Mouse (Mus musculus): Measurements from ENCODE around the gene Cdh26.

The Cdh26 gene

GRCm38 (mm10) chr2:178430231-178430630 lies at the start of gene Cdh26:
Cdh26 (plus strand) TSS chr2:178430531.
- no peak for DNase-seq (ENCODE audit: low spot score in 2 of 2)

GRCm38 (mm10) chr2:178407053-178407815 lies 23.1 kb upstream of the Cdh26 start, which contains the start of gene Sycp2:
Sycp2 (minus strand) TSS chr2:178407685.
- DNase-seq (ENCODE audit: low spot score in 2 of 2) = no peak

- no peak for DNase-seq (ENCODE audit: low spot score in 2 of 2)
Observed at GRCm38 (mm10) chr2:178409024-178409423, 21.3 kb upstream of the Cdh26 start.

GRCm38 (mm10) chr2:178410286-178410685 lies 20.0 kb upstream of the Cdh26 start:
- no peak for DNase-seq (ENCODE audit: low spot score in 2 of 2)

- DNase-seq (ENCODE audit: low spot score in 2 of 2) = no peak
Observed at GRCm38 (mm10) chr2:178412598-178412997, 17.7 kb upstream of the Cdh26 start.

- DNase-seq (ENCODE audit: low spot score in 2 of 2) = no peak
Observed at GRCm38 (mm10) chr2:178413081-178413480, 17.2 kb upstream of the Cdh26 start.

GRCm38 (mm10) chr2:178413481-178414260 lies 16.7 kb upstream of the Cdh26 start:
- no peak for DNase-seq (ENCODE audit: low spot score in 2 of 2)

GRCm38 (mm10) chr2:178414261-178415149 lies 15.8 kb upstream of the Cdh26 start, which contains the start of the genes Ppp1r3d and Fam217b:
Ppp1r3d (minus strand) TSS chr2:178414472.
Fam217b (plus strand) TSS chr2:178414524.
- no peak for DNase-seq (ENCODE audit: low spot score in 2 of 2)

GRCm38 (mm10) chr2:178415150-178415448 lies 15.2 kb upstream of the Cdh26 start:
- no peak for DNase-seq (ENCODE audit: low spot score in 2 of 2)

- no peak for DNase-seq (ENCODE audit: low spot score in 2 of 2)
Observed at GRCm38 (mm10) chr2:178416427-178416826, 13.9 kb upstream of the Cdh26 start.

GRCm38 (mm10) chr2:178416970-178417369 lies 13.4 kb upstream of the Cdh26 start:
- no peak for DNase-seq (ENCODE audit: low spot score in 2 of 2)

- no peak for DNase-seq (ENCODE audit: low spot score in 2 of 2)
Observed at GRCm38 (mm10) chr2:178420576-178420975, 9.8 kb upstream of the Cdh26 start.

- no peak for DNase-seq (ENCODE audit: low spot score in 2 of 2)
Observed at GRCm38 (mm10) chr2:178421603-178422002, 8.7 kb upstream of the Cdh26 start.

GRCm38 (mm10) chr2:178422186-178422585 lies 8.1 kb upstream of the Cdh26 start:
- DNase-seq (ENCODE audit: low spot score in 2 of 2) = no peak

GRCm38 (mm10) chr2:178423223-178423622 lies 7.1 kb upstream of the Cdh26 start:
- no peak for DNase-seq (ENCODE audit: low spot score in 2 of 2)

GRCm38 (mm10) chr2:178426229-178426628 lies 4.1 kb upstream of the Cdh26 start:
- DNase-seq (ENCODE audit: low spot score in 2 of 2) = no peak

GRCm38 (mm10) chr2:178427181-178427580 lies 3.1 kb upstream of the Cdh26 start:
- no peak for DNase-seq (ENCODE audit: low spot score in 2 of 2)

- no peak for DNase-seq (ENCODE audit: low spot score in 2 of 2)
Observed at GRCm38 (mm10) chr2:178428183-178428582, 2.1 kb upstream of the Cdh26 start.

- DNase-seq (ENCODE audit: low spot score in 2 of 2) = no peak
Observed at GRCm38 (mm10) chr2:178428676-178429075, 1.7 kb upstream of the Cdh26 start.

- no peak for DNase-seq (ENCODE audit: low spot score in 2 of 2)
Observed at GRCm38 (mm10) chr2:178429426-178429825, 905 bp upstream of the Cdh26 start.

GRCm38 (mm10) chr2:178433495-178433894 lies 3.2 kb downstream of the Cdh26 start:
- DNase-seq (ENCODE audit: low spot score in 2 of 2) = no peak

GRCm38 (mm10) chr2:178433903-178434302 lies 3.6 kb downstream of the Cdh26 start:
- no peak for DNase-seq (ENCODE audit: low spot score in 2 of 2)

Data from spleen, postnatal 14 days (tissue).